Mouse (Mus musculus) thymus, adult 2 months (tissue): ENCODE measurements at regions not wholly inside any gene's neighbourhood (a gene's known extent, or its start where the extent isn't known, plus 50 kb on each side); places are given as distances from the start of the nearest gene placed in this dataset.

Source experiments
- CTCF ChIP-seq: fragments of 200-500 bp; IDR thresholded peaks from 2 replicates; pipeline ENCODE4 v1.5.1; 2012; ENCODE audit warnings: mild to moderate bottlenecking, control low read depth, low read length, moderate library complexity, borderline replicate concordance; ENCODE audit not compliant: control insufficient read depth, poor library complexity, insufficient read depth; ENCODE audit errors: extremely low read depth
- POLR2A ChIP-seq: fragments of 200-500 bp; IDR thresholded peaks from 2 replicates; pipeline ENCODE4 v1.6.1; 2012; ENCODE audit warnings: mild to moderate bottlenecking, low read length, control low read depth, moderate library complexity; ENCODE audit not compliant: control insufficient read depth, poor library complexity, insufficient read depth; ENCODE audit errors: extremely low read depth

DNA sequence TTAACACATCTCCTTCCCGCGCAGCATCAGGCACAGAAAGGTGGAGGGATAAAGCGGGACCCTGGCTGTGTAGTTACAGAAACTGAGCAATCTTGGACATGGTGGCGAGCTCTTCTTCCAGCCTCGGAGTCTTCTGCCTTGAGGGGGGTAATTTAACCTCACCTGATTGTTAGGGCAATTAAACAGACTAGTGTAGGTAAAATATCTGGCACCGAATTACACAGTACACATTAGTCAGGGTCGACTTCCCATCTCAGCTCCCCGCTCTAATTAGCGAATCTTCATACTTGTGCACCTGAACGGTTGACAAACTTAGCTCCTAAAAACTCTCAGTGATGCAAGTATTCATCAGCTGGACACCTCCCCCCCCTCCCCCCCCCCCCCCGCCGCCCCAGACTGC is 133.2 kb upstream of the Man2a1 start:
- no peak for TF ChIP-seq CTCF
- TF ChIP-seq POLR2A = no peak
